Mouse (Mus musculus) neural tube, embryonic 10.5 days (tissue): Measurements from ENCODE around the gene Glis3.

Experiments used
- DNase-seq: peaks from one replicate; pipeline ENCODE4 v3.0.0-alpha.2; 2017; ENCODE audit warnings: low spot score; ENCODE audit errors: extremely low spot score

Gene Glis3

GRCm38 (mm10) chr19:28592981-28593380 is 86.9 kb downstream of the Glis3 start:
- no peak for DNase-seq

- DNase-seq = no peak
Observed at GRCm38 (mm10) chr19:28591736-28592477, 88.0 kb downstream of the Glis3 start.

GRCm38 (mm10) chr19:28580499-28580898 is 99.4 kb downstream of the Glis3 start:
- DNase-seq = no peak

- no peak for DNase-seq
Observed at GRCm38 (mm10) chr19:28579724-28580375, 100.0 kb downstream of the Glis3 start.

- no peak for DNase-seq
Observed at GRCm38 (mm10) chr19:28577023-28577422, 102.9 kb downstream of the Glis3 start.

- DNase-seq = no peak
Observed at GRCm38 (mm10) chr19:28576619-28577018, 103.3 kb downstream of the Glis3 start.

- no peak for DNase-seq
Observed at GRCm38 (mm10) chr19:28573641-28574040, 106.2 kb downstream of the Glis3 start.

- no peak for DNase-seq
Observed at GRCm38 (mm10) chr19:28569856-28570255, 110.0 kb downstream of the Glis3 start.

- no peak for DNase-seq
Observed at GRCm38 (mm10) chr19:28567100-28567499, 112.8 kb downstream of the Glis3 start.

GRCm38 (mm10) chr19:28566554-28566953 is 113.3 kb downstream of the Glis3 start:
- no peak for DNase-seq

GRCm38 (mm10) chr19:28561697-28562002 is 118.2 kb downstream of the Glis3 start:
- DNase-seq = no peak

- peak; percentile 27 for DNase-seq
Observed at GRCm38 (mm10) chr19:28560801-28561696, 118.8 kb downstream of the Glis3 start.

- no peak for DNase-seq
Observed at GRCm38 (mm10) chr19:28559836-28560235, 120.0 kb downstream of the Glis3 start.

- no peak for DNase-seq
Observed at GRCm38 (mm10) chr19:28559400-28559799, 120.5 kb downstream of the Glis3 start.

GRCm38 (mm10) chr19:28558661-28559060 is 121.2 kb downstream of the Glis3 start:
- DNase-seq = no peak

- DNase-seq = no peak
Observed at GRCm38 (mm10) chr19:28557559-28558328, 122.1 kb downstream of the Glis3 start.

GRCm38 (mm10) chr19:28555181-28555929 is 124.5 kb downstream of the Glis3 start:
- no peak for DNase-seq

GRCm38 (mm10) chr19:28550611-28551010 is 129.3 kb downstream of the Glis3 start:
- no peak for DNase-seq

GRCm38 (mm10) chr19:28546933-28547332 is 132.9 kb downstream of the Glis3 start:
- DNase-seq = no peak

- DNase-seq = no peak
Observed at GRCm38 (mm10) chr19:28545493-28545892, 134.4 kb downstream of the Glis3 start.

- no peak for DNase-seq
Observed at GRCm38 (mm10) chr19:28538813-28539212, 141.1 kb downstream of the Glis3 start.
